In the genomic region with DNA sequence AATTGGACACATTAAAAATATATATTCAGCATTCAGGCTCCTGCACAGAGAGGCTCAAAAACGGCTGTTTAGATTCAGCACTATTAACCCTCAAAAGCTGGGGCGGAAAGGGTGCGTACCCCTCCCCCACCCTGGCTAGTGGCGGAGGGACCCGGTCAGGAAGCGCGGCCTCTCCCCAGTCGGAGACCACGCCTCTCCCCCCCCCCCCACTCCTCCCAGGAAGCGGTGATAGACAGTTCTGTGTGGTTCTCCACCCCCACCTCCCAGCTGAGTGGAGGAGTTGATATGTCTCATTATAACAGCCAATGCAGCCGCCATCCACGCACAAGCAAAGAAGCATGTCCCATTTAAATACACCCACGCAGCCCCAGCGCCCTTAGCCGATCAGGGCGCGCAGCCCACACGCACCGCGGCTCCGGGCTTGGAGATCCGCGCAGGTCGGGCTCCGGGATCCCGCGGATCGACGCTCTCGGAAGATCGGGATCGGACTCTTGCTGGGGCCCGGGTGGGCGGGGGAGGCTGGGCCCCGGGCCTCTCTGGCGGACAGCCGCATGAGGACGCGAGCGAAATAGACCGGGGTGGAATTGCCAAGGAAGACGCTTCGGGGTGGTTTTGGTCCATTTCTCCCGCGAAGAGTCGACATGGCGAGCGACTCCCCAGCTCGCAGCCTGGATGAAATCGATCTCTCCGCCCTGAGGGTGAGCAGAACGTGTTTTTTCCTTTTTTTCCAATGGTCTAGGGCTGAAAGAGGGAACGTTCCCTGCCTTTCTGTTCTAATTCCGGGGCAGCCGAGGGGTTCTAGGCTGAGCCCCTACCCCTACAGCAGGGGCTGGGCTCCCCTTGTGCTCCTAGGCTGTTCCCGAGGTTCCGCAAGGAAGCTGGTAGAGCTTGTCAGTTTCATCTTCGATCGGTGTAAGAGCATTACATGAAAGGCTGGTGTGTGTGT, we compare ENCODE assay signal across 8 mouse cellular contexts. TPM values are rescaled to one million over a fixed set of nuclear protein-coding genes. Genes with fewer than 3 reads are reported as not detected.
A peak's percentile ranks its signal among the peaks of the same experiment; 100 is the strongest.
DNase-seq lines count a peak whose midpoint lies in the region; ATAC-seq and TF ChIP-seq lines count a peak whose summit lies in the region.

A gene (plus strand): TSS at position 213 of the 946 bp plus-strand sequence.

- peak within 1 kb of the TSS; percentile 83 for H3K27ac ChIP-seq in MEL (ENCODE audit: control insufficient read depth, low read depth, low read length)
- H3K27ac ChIP-seq in lung, embryonic 16.5 days (ENCODE audit: low read length): peak within 1 kb of the TSS; percentile 50

- H3K27me3 ChIP-seq in MEL (ENCODE audit: control insufficient read depth in 1 of 2, insufficient read depth in 2 of 2, low read length in 2 of 2): no peaks in the 10 kb centered on the region
- H3K27me3 ChIP-seq in lung, embryonic 16.5 days (ENCODE audit: control insufficient read depth, insufficient read depth, low read depth, low read length): no peaks in the 10 kb centered on the region

- H3K4me1 ChIP-seq in MEL (ENCODE audit: control insufficient read depth in 1 of 2, insufficient read depth in 2 of 2, low read length in 2 of 2): peaks cover 3 to 11% of the 10 kb centered on the region in 2 experiments; a peak in 3 of 4 replicates
- H3K4me1 ChIP-seq in lung, embryonic 16.5 days (replicated peaks; ENCODE audit: control insufficient read depth, insufficient read depth, low read length): peaks cover 15% of the 10 kb centered on the region

- WGBS in lung, embryonic 16.5 days: under 1% methylated on average over 56 of the region's 59 CpGs

- no peak for TF ChIP-seq CTCF in MEL (IDR thresholded peaks at IDR 0.05 in 2 of 3, conservative IDR thresholded peaks at IDR 0.05 in 1 of 3; ENCODE audit: control insufficient read depth in 1 of 3, insufficient read depth in 1 of 3, low read depth in 2 of 3, low read length in 3 of 3, poor library complexity in 1 of 3, severe bottlenecking in 1 of 3)

- peak within 1 kb of the TSS; percentile 84 for H3K9ac ChIP-seq in MEL (ENCODE audit: control insufficient read depth, low read depth, low read length, poor library complexity, severe bottlenecking)
- peak within 1 kb of the TSS; percentile 74 for H3K9ac ChIP-seq in lung, embryonic 16.5 days (ENCODE audit: low read length)

- peak within 1 kb of the TSS; percentile 83 to 95 for H3K4me3 ChIP-seq in MEL (ENCODE audit: control insufficient read depth in 1 of 2, insufficient read depth in 1 of 2, low read depth in 2 of 2, low read length in 2 of 2)
- peak within 1 kb of the TSS; percentile 66 for H3K4me3 ChIP-seq in lung, embryonic 16.5 days (ENCODE audit: low read length)

- H3K4me2 ChIP-seq in lung, embryonic 16.5 days (ENCODE audit: low read depth, low read length): peak within 1 kb of the TSS; percentile 87

- no peaks in the 10 kb centered on the region for H3K9me3 ChIP-seq in MEL (replicated peaks; ENCODE audit: insufficient read depth, low read length)
- H3K9me3 ChIP-seq in lung, embryonic 16.5 days (ENCODE audit: control insufficient read depth, low read length): no peaks in the 10 kb centered on the region

- DNase-seq in MEL (ENCODE audit: low read depth, low spot score): peak; percentile 94
- DNase-seq in cerebellum, adult 11-12 months: peak; percentile 85
- DNase-seq in forelimb bud, embryonic 11.5 days (ENCODE audit: low read depth, low spot score): peak; percentile 35
- DNase-seq in heart, postnatal 4 days: peak; percentile 74
- peak; percentile 96 for DNase-seq in layer of hippocampus, adult 9-11 months
- peak; percentile 27 for DNase-seq in ovary, postnatal 10 days (ENCODE audit: low spot score)
- peak; percentile 77 to 81 for DNase-seq in thymus, postnatal 10 days (ENCODE audit: low spot score in 2 of 2)

- TF ChIP-seq POLR2A in MEL (IDR thresholded peaks at IDR 0.05; ENCODE audit: control insufficient read depth in 1 of 2, insufficient read depth in 1 of 2, low read depth in 1 of 2, low read length in 2 of 2, poor library complexity in 1 of 2): peak in 1 of 2 experiments; percentile 49; a peak in 2 of 4 replicates

- ATAC-seq in lung, embryonic 16.5 days (ENCODE audit: low read depth): peak; percentile 95

- peaks cover 0 to 7% of the 10 kb centered on the region in 2 experiments; a peak in 2 of 4 replicates for H3K36me3 ChIP-seq in MEL (ENCODE audit: control insufficient read depth in 1 of 2, insufficient read depth in 2 of 2, low read length in 2 of 2)
- no peaks in the 10 kb centered on the region for H3K36me3 ChIP-seq in lung, embryonic 16.5 days (ENCODE audit: control insufficient read depth, insufficient read depth, low read length)

- TF ChIP-seq RAD21 in MEL (IDR thresholded peaks at IDR 0.05; ENCODE audit: low read depth, low read length): no peak

- TF ChIP-seq EP300 in MEL (IDR thresholded peaks at IDR 0.05; ENCODE audit: low read depth in 1 of 2, low read length in 2 of 2): peak in 1 of 2 experiments; percentile 47; a peak in 2 of 4 replicates

- peaks cover 17% of the 10 kb centered on the region for H3K79me2 ChIP-seq in MEL (ENCODE audit: control insufficient read depth, insufficient read depth, low read length, poor library complexity)

TF ChIP-seq in MEL, 35 proteins besides CTCF, POLR2A, EP300 and RAD21:
- TF ChIP-seq GATA1 (IDR thresholded peaks at IDR 0.05; ENCODE audit: low read depth, low read length): no peak
- no peak for TF ChIP-seq NRF1 (IDR thresholded peaks at IDR 0.05; ENCODE audit: insufficient read depth, low read depth, low read length, poor library complexity, severe bottlenecking)
- peak; percentile 73 for TF ChIP-seq CHD2 (IDR thresholded peaks at IDR 0.05; ENCODE audit: low read length)
- peak; percentile 86 for TF ChIP-seq ETS1 (IDR thresholded peaks at IDR 0.05; ENCODE audit: low read depth, low read length)
- peak; percentile 59 for TF ChIP-seq MXI1 (IDR thresholded peaks at IDR 0.05; ENCODE audit: low read depth, low read length)
- no peak for TF ChIP-seq RCOR1 (IDR thresholded peaks at IDR 0.05; ENCODE audit: low read depth, low read length)
- peak; percentile 50 for TF ChIP-seq TCF12 (IDR thresholded peaks at IDR 0.05; ENCODE audit: low read depth, low read length)
- no peak for TF ChIP-seq KAT2A (conservative IDR thresholded peaks at IDR 0.05; ENCODE audit: low read depth, low read length)
- peak; percentile 58; the same call in 1 of the 2 replicates for TF ChIP-seq ELF1 (IDR thresholded peaks at IDR 0.05; ENCODE audit: low read depth, low read length)
- peak; percentile 85; the same call in 1 of the 2 replicates for TF ChIP-seq MAZ (IDR thresholded peaks at IDR 0.05; ENCODE audit: low read depth, low read length)
- peak; percentile 32; the same call in 1 of the 2 replicates for TF ChIP-seq POLR2AphosphoS2 (IDR thresholded peaks at IDR 0.05; ENCODE audit: low read length)
- TF ChIP-seq SIN3A (IDR thresholded peaks at IDR 0.05; ENCODE audit: low read length): peak; percentile 89; the same call in 1 of the 2 replicates
- peak; percentile 52; the same call in 1 of the 2 replicates for TF ChIP-seq HCFC1 (IDR thresholded peaks at IDR 0.05; ENCODE audit: low read depth, low read length)
- TF ChIP-seq TBP (IDR thresholded peaks at IDR 0.05; ENCODE audit: low read depth, low read length): peak; percentile 51

RNA-seq across cellular contexts. Expression of the gene that starts here (rescaled TPM):
- total RNA-seq in MEL (2012; rRNA removed): 13.6 and 14.5 TPM in 2 replicates
- polyA plus RNA-seq in MEL (2012; ENCODE audit: insufficient read depth in 1 of 2, insufficient read length in 2 of 2, low read depth in 1 of 2, low replicate concordance in 2 of 2, missing spikeins in 1 of 2): 10 to 100 TPM in 1 of 2 experiments, 1 to 10 TPM in 1; 9.9 to 78.4 TPM
- total RNA-seq in heart, postnatal 4 days (2021): 10 to 100 TPM; 39.2 to 40.7 TPM
- 10.4 and 11.1 TPM in 2 replicates for polyA plus RNA-seq in lung, embryonic 16.5 days (2015; fragmentation: Nextera tagmentation; extraction: Ambion mirVana)

Comparison
In these comparisons a context has a peak if more than half of its experiments do, and no peak if none do; other contexts are left out.
1. Peak in every context shown above with its lines: DNase-seq, ATAC-seq, H3K4me3 ChIP-seq and H3K27ac ChIP-seq.
2. DNase-seq: peak in every context shown above with its lines; median percentile 96 in layer of hippocampus, adult 9-11 months; 94 in MEL; 85 in cerebellum, adult 11-12 months; 79 in thymus, postnatal 10 days; 74 in heart, postnatal 4 days; 35 in forelimb bud, embryonic 11.5 days; 27 in ovary, postnatal 10 days.